ENCODE assay signal across 1 mouse cellular context in the genomic region with DNA sequence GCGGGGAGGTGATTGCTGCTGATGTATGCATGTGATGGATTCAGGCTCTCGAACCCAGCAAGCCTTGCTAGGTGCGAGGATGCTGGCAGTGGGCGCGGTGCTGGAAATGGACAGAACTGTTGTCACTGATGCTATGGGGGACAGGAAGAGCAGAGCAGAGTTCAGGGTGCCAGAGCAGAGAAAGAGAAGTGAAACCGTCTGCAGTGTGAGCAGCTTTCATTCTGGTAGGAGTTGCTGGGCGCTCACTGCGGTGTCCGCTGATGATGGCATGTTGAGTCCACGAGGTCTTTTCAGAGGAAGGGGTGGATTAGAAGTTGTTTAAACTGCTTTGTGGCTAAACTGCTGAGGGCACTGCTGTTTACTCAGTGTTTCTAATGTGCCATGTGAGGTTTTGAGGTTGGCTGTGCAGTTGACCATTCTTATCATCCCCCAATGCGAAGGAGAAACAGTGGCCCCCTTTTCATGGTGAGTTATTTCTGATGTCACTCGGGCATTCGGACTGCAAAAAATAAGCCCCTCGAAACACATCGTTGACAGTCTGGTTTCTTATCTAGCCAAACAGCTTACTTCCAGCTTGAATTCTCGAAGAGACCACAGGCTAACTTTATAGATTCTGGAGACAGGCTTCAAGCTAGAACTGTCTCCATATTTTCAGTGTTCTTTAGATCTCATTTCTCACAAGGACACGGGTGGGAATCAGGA.
TF ChIP-seq lines count a peak whose summit lies in the region.

No protein-coding gene starts in this region.

TF ChIP-seq in MEL, 35 proteins besides CTCF, POLR2A, EP300 and RAD21 (continued from another document):
- TF ChIP-seq MXI1 (IDR thresholded peaks at IDR 0.05; ENCODE audit: low read depth, low read length) (no peak), MAZ (IDR thresholded peaks at IDR 0.05; ENCODE audit: low read depth, low read length) (no peak), NRF1 (IDR thresholded peaks at IDR 0.05; ENCODE audit: insufficient read depth, low read depth, low read length, poor library complexity, severe bottlenecking) (no peak), BHLHE40 (IDR thresholded peaks at IDR 0.05; ENCODE audit: borderline replicate concordance, low read depth, low read length) (no peak), USF1 (IDR thresholded peaks at IDR 0.05; ENCODE audit: low read depth, low read length) (no peak), SIN3A (IDR thresholded peaks at IDR 0.05; ENCODE audit: low read length) (no peak), UBTF (IDR thresholded peaks at IDR 0.05; ENCODE audit: borderline replicate concordance, insufficient read depth, low read depth, low read length) (no peak)
